Mouse (Mus musculus): Measurements from ENCODE around the gene Rere.

DNA sequence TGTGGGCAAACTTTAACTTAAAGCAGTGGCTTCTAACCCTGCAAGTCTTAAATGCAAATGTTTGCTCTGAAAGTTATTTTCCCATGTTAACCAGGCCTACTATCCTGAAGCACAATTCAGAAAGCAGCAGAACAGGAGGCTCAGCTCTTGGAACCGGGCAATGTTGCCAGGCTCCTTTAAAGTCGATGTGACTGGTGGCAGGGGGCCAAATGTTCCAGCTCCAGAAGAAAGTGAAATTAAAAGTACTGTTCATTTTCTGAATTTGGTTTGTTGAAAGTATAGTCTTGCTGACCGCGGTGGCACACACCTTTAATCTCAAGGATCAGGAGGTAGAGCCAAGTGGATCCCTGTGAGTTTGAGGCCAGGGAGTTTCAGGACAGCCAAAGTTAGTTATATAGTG lies 180.9 kb downstream of the Rere start:
- TF ChIP-seq CTCF (IDR thresholded peaks at IDR 0.05; ENCODE audit: low read depth): no peak
- no peak for TF ChIP-seq EP300 (optimal IDR thresholded peaks at IDR 0.05)
